Mouse (Mus musculus) megakaryocyte, embryonic 14.5 days (primary cell): Measurements from ENCODE around the gene Nr6a1.

Experiments used
- FLI1 ChIP-seq: IDR thresholded peaks from 2 replicates; pipeline ENCODE4 v1.6.1; 2012; ENCODE audit warnings: low read length, inconsistent platforms, mixed read lengths
- GATA1 ChIP-seq: IDR thresholded peaks from 3 replicates; pipeline ENCODE4 v1.6.1; 2012; ENCODE audit warnings: mixed read lengths, low read length, inconsistent platforms, borderline replicate concordance

GRCm38 (mm10) chr2:38921374-38921773 lies 6.1 kb downstream of the Nr6a1 start:
- TF ChIP-seq GATA1 (no peak), FLI1 (no peak)
